Mouse (Mus musculus) brain, embryonic 14.5 days (tissue): Measurements from ENCODE around the gene Enoph1.

ENCODE experiments used
- CTCF ChIP-seq: fragments of 200-500 bp; IDR thresholded peaks from 2 replicates; pipeline ENCODE4 v1.5.1; 2012; ENCODE audit warnings: inconsistent platforms, mild to moderate bottlenecking, moderate library complexity, borderline replicate concordance; ENCODE audit not compliant: insufficient read depth, insufficient read length; ENCODE audit errors: extremely low read depth
- POLR2A ChIP-seq: fragments of 200-500 bp; IDR thresholded peaks from 2 replicates; pipeline ENCODE4 v1.6.1; 2012; ENCODE audit warnings: mild to moderate bottlenecking, inconsistent platforms, borderline replicate concordance; ENCODE audit not compliant: poor library complexity, insufficient read depth, insufficient read length, severe bottlenecking; ENCODE audit errors: extremely low read depth

DNA sequence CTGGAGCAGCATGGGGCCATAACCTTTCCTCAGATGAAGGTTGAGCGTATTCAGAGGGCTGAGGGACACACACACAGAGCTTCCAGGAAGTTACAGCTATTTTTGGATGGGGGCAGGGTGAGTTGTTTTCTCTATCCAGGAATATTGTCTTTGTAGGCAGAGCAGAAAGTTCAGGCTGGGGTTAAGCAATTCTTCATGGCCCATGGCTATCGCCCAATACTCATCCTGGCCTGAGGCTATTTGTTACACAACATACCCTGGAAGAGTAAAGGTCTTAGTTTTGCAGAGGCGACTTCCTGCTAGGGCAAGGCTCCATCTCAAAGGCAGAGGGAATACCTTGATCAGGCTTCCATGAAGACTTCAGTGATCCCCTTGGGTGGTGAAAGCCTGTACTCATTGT lies 45.6 kb upstream of the Enoph1 start:
- TF ChIP-seq CTCF (no peak), POLR2A (no peak)
